Mouse (Mus musculus): ENCODE results near the gene Hspa5.
A peak's percentile ranks its signal among the peaks of the same experiment; 100 is the strongest.
"Not testable (repeated sequence)": the region's sequence is repeated elsewhere in the genome, so short reads cannot be mapped to it uniquely, and the experiment has no call there.

Hspa5 gene

DNA sequence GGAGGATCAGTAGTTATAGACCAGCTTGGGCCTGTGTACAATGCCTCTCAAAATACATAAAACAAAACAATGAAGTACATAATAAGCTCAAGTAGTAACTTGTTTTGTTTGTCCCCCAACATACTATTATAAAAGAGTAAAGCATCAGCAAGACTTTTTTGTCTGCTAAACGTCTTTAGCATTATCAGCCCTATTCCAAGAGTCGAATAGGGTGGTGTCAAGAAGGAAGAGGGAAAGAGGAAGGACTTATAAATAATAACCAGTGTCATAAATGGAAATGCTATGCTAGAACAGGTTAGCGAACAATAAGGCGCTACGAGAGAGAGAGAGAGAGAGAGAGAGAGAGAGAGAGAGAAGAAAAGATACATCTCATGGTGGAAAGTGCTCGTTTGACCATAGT, 819 bp upstream of the Hspa5 start:
- DNase-seq (ENCODE audit: low read depth, low spot score) = no peak

- DNase-seq (ENCODE audit: low read depth, low spot score) = peak; percentile 91
Measured at GRCm38 (mm10) chr2:34772252-34773235, 774 bp downstream of the Hspa5 start.

GRCm38 (mm10) chr2:34773673-34774072, 1.9 kb downstream of the Hspa5 start:
- DNase-seq (ENCODE audit: low read depth, low spot score) = no peak

DNA sequence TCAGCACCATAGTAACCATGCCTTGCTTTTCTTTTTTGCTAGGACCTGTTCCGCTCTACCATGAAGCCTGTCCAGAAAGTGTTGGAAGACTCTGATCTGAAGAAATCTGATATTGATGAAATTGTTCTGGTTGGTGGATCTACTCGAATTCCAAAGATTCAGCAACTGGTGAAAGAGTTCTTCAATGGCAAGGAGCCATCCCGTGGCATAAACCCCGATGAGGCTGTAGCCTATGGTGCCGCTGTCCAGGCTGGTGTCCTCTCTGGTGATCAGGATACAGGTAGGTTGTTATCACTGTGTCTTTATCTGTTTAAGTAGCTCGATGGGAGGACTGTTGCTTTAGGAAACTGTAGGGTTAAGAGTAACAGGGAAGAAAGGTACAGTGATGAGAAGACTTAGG, 2.7 kb downstream of the Hspa5 start:
- no peak for DNase-seq (ENCODE audit: low read depth, low spot score)

DNA sequence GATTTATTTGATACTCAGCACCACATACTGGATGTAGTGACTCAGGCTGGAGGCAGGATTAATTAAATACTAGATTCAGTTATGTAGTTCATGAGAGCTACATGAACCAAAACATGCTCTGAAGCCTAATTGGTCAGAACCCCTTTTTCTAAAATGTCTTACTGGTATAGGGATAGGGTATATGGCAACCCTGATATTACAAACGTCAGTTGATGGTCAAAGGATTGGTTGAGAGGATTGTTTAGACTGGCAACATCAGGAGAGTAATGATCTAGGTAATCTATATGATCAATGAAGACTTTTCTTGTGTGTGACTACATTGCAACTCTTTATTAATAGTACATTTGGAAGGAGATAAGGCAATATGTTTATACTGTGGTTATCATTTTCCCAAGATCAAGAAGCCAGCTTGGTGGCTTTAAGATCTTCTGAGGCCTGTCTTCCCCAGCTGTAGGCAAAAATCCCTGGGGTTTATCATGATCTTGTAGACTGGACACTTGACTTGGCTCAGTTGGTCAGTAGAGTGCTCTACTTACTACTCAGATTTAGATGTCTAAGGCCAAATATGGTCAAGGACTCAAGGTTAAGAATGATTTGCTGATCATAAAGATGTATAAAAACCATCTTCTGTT, 5.6 kb downstream of the Hspa5 start:
- no peak for DNase-seq (ENCODE audit: low read depth, low spot score)

DNA sequence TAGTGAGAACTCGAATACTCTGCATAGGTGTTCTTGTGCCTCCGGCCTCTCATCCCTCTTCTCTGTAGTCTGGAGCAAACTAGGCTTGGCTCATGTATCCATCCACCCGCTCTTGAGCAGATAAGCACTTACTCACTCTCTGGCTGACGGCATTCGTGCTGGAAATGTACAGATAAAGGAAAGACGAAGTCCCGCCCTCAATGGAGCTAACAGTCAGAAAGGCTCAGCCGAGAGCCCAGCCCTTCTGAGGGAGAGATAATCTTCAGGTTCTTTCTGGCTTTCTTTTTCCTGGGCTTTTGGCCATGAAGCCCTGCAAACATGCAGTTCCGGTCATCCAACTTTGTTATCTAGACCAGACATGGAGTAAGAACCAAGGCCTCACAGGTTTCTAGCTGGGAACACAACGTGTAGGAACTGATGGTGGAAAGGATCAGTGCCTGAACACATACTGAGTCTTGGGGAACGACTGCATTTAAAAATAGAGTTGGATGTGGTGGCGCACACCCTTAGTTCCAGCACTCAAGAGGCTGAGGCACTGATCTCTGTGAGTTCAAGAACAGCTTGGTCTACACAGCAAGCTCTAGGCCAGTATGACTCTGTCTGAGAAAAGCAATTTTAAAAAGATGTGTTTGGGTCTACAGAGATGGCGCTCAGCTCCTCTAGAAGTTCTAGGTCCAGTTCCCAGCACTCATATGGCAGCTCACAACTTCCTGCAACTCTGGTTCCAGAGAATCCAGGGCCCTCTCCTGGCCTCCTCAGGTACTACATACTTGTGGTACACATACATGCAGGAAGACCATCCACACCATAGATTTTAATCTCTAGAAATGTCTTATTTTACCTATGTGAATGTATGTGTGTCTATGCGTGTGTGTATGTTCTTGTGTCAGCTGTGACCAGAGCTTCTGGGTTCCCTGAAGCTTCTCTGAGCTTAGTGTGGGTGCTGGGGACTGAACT, 11.6 kb downstream of the Hspa5 start:
- peak; percentile 23 for DNase-seq (ENCODE audit: low read depth, low spot score)

- peak; percentile 72 for DNase-seq (ENCODE audit: low read depth, low spot score)
Measured at GRCm38 (mm10) chr2:34784085-34784484, 12.3 kb downstream of the Hspa5 start.

DNA sequence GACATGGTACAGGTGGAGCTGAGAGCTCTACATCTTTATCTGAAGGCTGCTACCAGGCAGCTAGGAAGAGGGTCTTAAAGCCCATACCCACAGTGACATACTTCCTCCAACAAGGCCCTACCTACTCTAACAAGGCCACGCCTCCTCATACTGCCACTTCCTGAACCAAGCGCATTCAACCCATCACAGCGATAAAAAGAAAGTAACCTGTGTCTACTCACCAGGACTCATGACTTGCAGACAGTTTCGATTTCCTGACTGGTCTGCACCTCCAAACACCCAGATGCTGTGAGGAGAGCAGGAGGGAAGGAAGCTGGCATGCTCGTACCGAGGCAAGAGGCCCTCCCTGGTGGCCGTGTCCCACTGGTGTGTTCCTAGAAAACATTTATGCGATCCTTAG, 18.5 kb downstream of the Hspa5 start:
- DNase-seq (ENCODE audit: low read depth, low spot score) = peak; percentile 90

GRCm38 (mm10) chr2:34792543-34792942, 20.8 kb downstream of the Hspa5 start:
- not testable (repeated sequence) for DNase-seq (ENCODE audit: low read depth, low spot score)

GRCm38 (mm10) chr2:34794511-34794910, 22.7 kb downstream of the Hspa5 start:
- DNase-seq (ENCODE audit: low read depth, low spot score) = no peak

- DNase-seq (ENCODE audit: low read depth, low spot score) = no peak
Measured at GRCm38 (mm10) chr2:34795426-34795825, 23.7 kb downstream of the Hspa5 start.

- DNase-seq (ENCODE audit: low read depth, low spot score) = peak; percentile 92
Measured at GRCm38 (mm10) chr2:34799357-34800256, 27.8 kb downstream of the Hspa5 start, which contains the start of gene Rabepk. Gene Rabepk, minus strand, starts transcription at chr2:34799912.

GRCm38 (mm10) chr2:34800371-34800770, 28.6 kb downstream of the Hspa5 start:
- DNase-seq (ENCODE audit: low read depth, low spot score) = no peak

- DNase-seq (ENCODE audit: low read depth, low spot score) = peak; percentile 99
Measured at GRCm38 (mm10) chr2:34801516-34802482, 30.0 kb downstream of the Hspa5 start.

DNA sequence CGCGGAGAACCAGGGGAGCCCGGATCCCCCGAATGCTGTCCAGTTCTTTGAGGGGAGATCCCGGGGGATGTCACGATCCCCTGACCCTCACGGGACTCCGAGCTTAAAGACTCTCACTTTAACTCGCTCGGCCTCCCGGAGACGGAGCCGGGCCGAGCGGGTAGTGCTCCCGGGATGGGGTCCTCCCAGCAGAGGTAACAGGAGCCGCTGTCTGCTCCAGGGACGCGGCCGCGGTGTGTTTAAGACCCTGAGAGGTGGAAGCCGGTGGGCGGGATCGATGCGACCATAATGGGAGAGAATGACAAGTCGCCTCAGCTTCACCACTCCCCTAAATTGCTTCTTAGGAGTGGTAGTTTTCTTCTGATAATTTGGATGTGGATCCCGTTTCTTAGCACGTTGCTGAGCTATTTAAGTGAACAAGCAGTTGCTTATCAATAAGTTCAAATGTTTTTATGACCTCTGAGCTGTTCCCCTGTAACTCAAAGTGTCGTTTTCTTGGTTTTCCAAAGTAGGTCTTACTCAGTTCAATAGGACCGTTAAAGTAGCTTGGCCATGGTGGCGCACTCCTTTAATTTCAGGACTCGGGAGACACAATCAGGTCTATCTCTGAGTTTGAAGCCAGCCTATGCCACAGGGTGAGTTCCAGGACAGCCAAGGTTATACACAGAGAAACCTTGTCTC, 30.9 kb downstream of the Hspa5 start:
- peak; percentile 46 for DNase-seq (ENCODE audit: low read depth, low spot score)

- no peak for DNase-seq (ENCODE audit: low read depth, low spot score)
Measured at GRCm38 (mm10) chr2:34803746-34804145, 32.0 kb downstream of the Hspa5 start.

DNA sequence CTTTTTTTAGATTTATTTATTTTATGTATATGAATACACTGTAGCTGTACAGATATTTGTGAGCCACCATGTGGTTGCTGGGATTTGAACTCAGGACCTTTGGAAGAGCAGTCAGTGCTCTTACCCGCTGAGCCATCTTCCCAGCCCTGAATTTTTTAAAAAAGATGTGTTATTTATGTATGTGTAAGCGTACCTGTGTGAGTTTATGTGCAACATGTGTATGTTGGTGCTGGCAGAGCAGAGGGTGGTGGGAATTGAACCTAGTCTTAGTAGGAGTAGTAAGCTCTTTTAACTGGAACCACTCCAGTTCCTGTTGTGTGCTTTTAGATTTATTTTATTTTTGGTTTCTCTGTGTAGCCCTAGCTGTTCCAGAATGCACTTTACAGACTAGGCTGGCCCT, 32.4 kb downstream of the Hspa5 start:
- DNase-seq (ENCODE audit: low read depth, low spot score) = no peak

DNA sequence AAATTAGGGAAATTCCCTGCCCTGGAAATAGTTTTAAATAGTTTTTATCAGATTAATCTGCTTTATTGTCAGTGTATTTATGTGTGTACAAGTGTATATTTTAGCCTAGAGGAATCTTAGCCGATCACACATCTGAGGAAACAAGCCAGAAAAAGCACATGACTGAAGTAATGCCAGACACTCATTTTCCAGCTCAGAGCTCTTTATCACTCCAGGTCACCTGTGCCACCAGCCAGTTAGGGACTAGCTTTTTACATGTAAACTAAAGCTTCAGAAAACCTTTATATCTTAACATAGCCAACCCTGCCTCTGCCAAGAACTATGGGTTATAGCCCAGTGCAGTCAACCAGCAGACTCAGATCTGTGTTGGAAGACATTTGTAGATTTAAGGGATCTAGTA, 33.0 kb downstream of the Hspa5 start:
- DNase-seq (ENCODE audit: low read depth, low spot score) = no peak

Measured in CD4-positive helper T cell, adult 2 months (primary cell).